Comparison of ENCODE assay signal across 38 mouse cellular contexts in the genomic region with DNA sequence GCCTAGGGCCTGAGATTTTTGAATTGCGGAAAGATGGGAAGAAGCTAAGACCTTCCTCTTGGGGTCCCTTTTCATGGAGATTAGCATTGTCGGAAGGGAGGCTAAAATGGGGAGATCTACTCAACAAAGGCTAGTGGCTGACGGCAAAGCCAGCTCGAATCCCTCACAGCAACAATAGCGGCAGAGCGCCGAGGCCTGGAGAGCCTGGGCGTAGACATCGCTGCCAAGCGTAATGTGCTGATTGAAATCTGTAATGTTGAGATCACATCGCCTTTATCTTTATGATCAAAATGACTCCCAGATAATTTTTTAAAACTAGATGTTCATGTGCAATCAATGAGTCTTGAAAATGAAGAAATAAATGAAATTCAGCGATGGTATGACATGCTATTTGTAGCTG. TPM values are rescaled to one million over a fixed set of nuclear protein-coding genes. Genes with fewer than 3 reads are reported as not detected.
A peak's percentile ranks its signal among the peaks of the same experiment; 100 is the strongest.
DNase-seq lines count a peak whose midpoint lies in the region; ATAC-seq and TF ChIP-seq lines count a peak whose summit lies in the region.
"Had no signal": no experiment of that assay in that cellular context is flagged by ENCODE, and none has a peak within 500 bp of the region (broad histone marks: within the 10 kb centered on the region; RNA-seq: fewer than 3 reads in every experiment).

No protein-coding gene starts in this region.

- H3K27ac ChIP-seq in embryonic facial prominence, embryonic 15.5 days (replicated peaks) = no peak overlapping the region
- H3K27ac ChIP-seq in embryonic facial prominence, embryonic 10.5 days (replicated peaks) = no peak overlapping the region
- no peak overlapping the region for H3K27ac ChIP-seq in limb, embryonic 10.5 days
- no peak overlapping the region for H3K27ac ChIP-seq in heart, embryonic 12.5 days (ENCODE audit: poor library complexity, severe bottlenecking)
- H3K27ac ChIP-seq: embryonic facial prominence, embryonic 12.5 days; forebrain, embryonic 10.5 days; heart, embryonic 10.5 days; hindbrain, embryonic 12.5 days; hindbrain, postnatal 0 days; intestine, embryonic 15.5 days; kidney, postnatal 0 days; liver, embryonic 15.5 days; stomach, postnatal 0 days had no signal

- H3K4me3 ChIP-seq in embryonic facial prominence, embryonic 15.5 days (replicated peaks) = peak overlapping the region; percentile 20; the same call in 1 of the 2 replicates
- no peak overlapping the region for H3K4me3 ChIP-seq in embryonic facial prominence, embryonic 10.5 days
- 0 out of 2 replicates have a peak overlapping the region, but pooled peaks have one; percentile 0 for H3K4me3 ChIP-seq in limb, embryonic 10.5 days
- peak overlapping the region; percentile 31 for H3K4me3 ChIP-seq in myocyte
- no peak overlapping the region for H3K4me3 ChIP-seq in heart, embryonic 12.5 days
- H3K4me3 ChIP-seq: embryonic facial prominence, embryonic 12.5 days; forebrain, embryonic 10.5 days; hindbrain, embryonic 12.5 days; liver, embryonic 15.5 days had no signal

- 2% methylated on average over 12 of the region's 12 CpGs for WGBS in embryonic facial prominence, embryonic 15.5 days
- under 1% methylated on average over 12 of the region's 12 CpGs for WGBS in embryonic facial prominence, embryonic 10.5 days
- under 1% methylated on average over 12 of the region's 12 CpGs for WGBS in limb, embryonic 10.5 days
- WGBS in heart, embryonic 12.5 days = under 1% methylated on average over 12 of the region's 12 CpGs

- no peak overlapping the region for H3K4me2 ChIP-seq in embryonic facial prominence, embryonic 15.5 days (replicated peaks)
- peak overlapping the region; percentile 72 for H3K4me2 ChIP-seq in myocyte (ENCODE audit: low read depth)
- no peak overlapping the region for H3K4me2 ChIP-seq in heart, embryonic 12.5 days
- H3K4me2 ChIP-seq: embryonic facial prominence, embryonic 12.5 days; hindbrain, embryonic 12.5 days; intestine, embryonic 15.5 days; liver, embryonic 15.5 days; lung, embryonic 14.5 days had no signal

- no peak overlapping the region for H3K9ac ChIP-seq in embryonic facial prominence, embryonic 15.5 days
- no peak overlapping the region for H3K9ac ChIP-seq in heart, embryonic 12.5 days
- H3K9ac ChIP-seq: embryonic facial prominence, embryonic 12.5 days; forebrain, postnatal 0 days; hindbrain, embryonic 12.5 days; intestine, embryonic 15.5 days; liver, embryonic 15.5 days; lung, embryonic 14.5 days had no signal

- DNase-seq in embryonic facial prominence, embryonic 10.5 days (ENCODE audit: low spot score) = no peak
- no peak for DNase-seq in limb, embryonic 10.5 days (ENCODE audit: low spot score)
- no peak for DNase-seq in layer of hippocampus, postnatal 10 days (ENCODE audit: low spot score in 2 of 2)
- DNase-seq in adrenal gland, postnatal 10 days = no peak
- DNase-seq: adrenal gland, postnatal 36 days; cerebellum, adult 2 months; cerebellum, postnatal 14 days; forebrain, postnatal 0 days; gastrocnemius, postnatal 10 days; heart, adult 11 months; heart, postnatal 36 days; kidney, adult 2 months; lung, postnatal 14 days; midbrain, embryonic 14.5 days; right cerebral cortex, postnatal 4 days; thymus, adult 18-20 months; thymus, postnatal 25 days had no signal

- no peak for ATAC-seq in embryonic facial prominence, embryonic 15.5 days (ENCODE audit: insufficient number of reproducible peaks, low FRiP score, low TSS enrichment, low read depth)
- no peak for ATAC-seq in heart, embryonic 12.5 days (ENCODE audit: insufficient number of reproducible peaks, low FRiP score)
- ATAC-seq: forebrain, postnatal 0 days; hindbrain, postnatal 0 days; intestine, embryonic 15.5 days had no signal

- H3K9me3 ChIP-seq in embryonic facial prominence, embryonic 15.5 days (replicated peaks) = no peaks in the 10 kb centered on the region
- no peaks in the 10 kb centered on the region for H3K9me3 ChIP-seq in embryonic facial prominence, embryonic 10.5 days
- H3K9me3 ChIP-seq in limb, embryonic 10.5 days (replicated peaks) = no peaks in the 10 kb centered on the region
- H3K9me3 ChIP-seq in heart, embryonic 12.5 days (replicated peaks) = no peaks in the 10 kb centered on the region
- H3K9me3 ChIP-seq: embryonic facial prominence, embryonic 12.5 days; forebrain, embryonic 10.5 days; heart, embryonic 10.5 days; hindbrain, embryonic 12.5 days; intestine, embryonic 15.5 days; liver, embryonic 15.5 days had no signal

- TF ChIP-seq POLR2A in myocyte (IDR thresholded peaks at IDR 0.05; ENCODE audit: insufficient read length, low read depth) = no peak

- H3ac ChIP-seq in myocyte (ENCODE audit: control insufficient read depth, insufficient read length) = no peak overlapping the region

- H3K27me3 ChIP-seq in embryonic facial prominence, embryonic 15.5 days = peaks cover 99% of the 10 kb centered on the region
- H3K27me3 ChIP-seq in embryonic facial prominence, embryonic 10.5 days (replicated peaks; ENCODE audit: low read depth, poor library complexity, severe bottlenecking) = peaks cover 100% of the 10 kb centered on the region
- peaks cover 100% of the 10 kb centered on the region for H3K27me3 ChIP-seq in limb, embryonic 10.5 days (ENCODE audit: low read depth, poor library complexity, severe bottlenecking)
- no peaks in the 10 kb centered on the region for H3K27me3 ChIP-seq in myocyte (ENCODE audit: control insufficient read depth, insufficient read depth, insufficient read length)
- H3K27me3 ChIP-seq in heart, embryonic 12.5 days (replicated peaks) = peaks cover 99% of the 10 kb centered on the region

- H3K79me2 ChIP-seq in myocyte (ENCODE audit: control insufficient read depth, insufficient read depth) = no peaks in the 10 kb centered on the region

- H3K36me3 ChIP-seq in embryonic facial prominence, embryonic 15.5 days = no peaks in the 10 kb centered on the region
- no peaks in the 10 kb centered on the region for H3K36me3 ChIP-seq in embryonic facial prominence, embryonic 10.5 days (replicated peaks)
- H3K36me3 ChIP-seq in limb, embryonic 10.5 days = no peaks in the 10 kb centered on the region
- no peaks in the 10 kb centered on the region for H3K36me3 ChIP-seq in myocyte (ENCODE audit: control insufficient read depth, insufficient read depth)
- H3K36me3 ChIP-seq in heart, embryonic 12.5 days = no peaks in the 10 kb centered on the region
- H3K36me3 ChIP-seq: embryonic facial prominence, embryonic 12.5 days; forebrain, embryonic 10.5 days; heart, embryonic 10.5 days; hindbrain, embryonic 12.5 days; intestine, embryonic 15.5 days; liver, embryonic 15.5 days had no signal

- peaks cover 8% of the 10 kb centered on the region; the same call in 1 of the 2 replicates for H3K4me1 ChIP-seq in embryonic facial prominence, embryonic 15.5 days
- no peaks in the 10 kb centered on the region; the same call in 1 of the 2 replicates for H3K4me1 ChIP-seq in embryonic facial prominence, embryonic 10.5 days
- peaks cover 36% of the 10 kb centered on the region for H3K4me1 ChIP-seq in limb, embryonic 10.5 days
- H3K4me1 ChIP-seq in heart, embryonic 12.5 days (replicated peaks) = 0 out of 2 replicates have a peak, but pooled peaks cover 5% of the 10 kb centered on the region
- H3K4me1 ChIP-seq: embryonic facial prominence, embryonic 12.5 days; hindbrain, embryonic 12.5 days had no signal

RNA-seq across cellular contexts. Expression of gene Hoxc12, which starts 2.1 kb away (rescaled TPM):
- polyA plus RNA-seq in embryonic facial prominence, embryonic 15.5 days (2015; fragmentation: Nextera tagmentation; extraction: Ambion mirVana) = 0.21 TPM in 1 of 2 replicates, not detected in the other
- polyA plus RNA-seq in embryonic facial prominence, embryonic 10.5 days (2016; fragmentation: Nextera tagmentation; extraction: Ambion mirVana) = not detected in 2 replicates
- polyA plus RNA-seq in limb, embryonic 10.5 days (2016; fragmentation: Nextera tagmentation; extraction: Ambion mirVana) = 0.36 TPM in 1 of 2 replicates, not detected in the other
- polyA plus RNA-seq in myocyte (2012; fragmentation: generic; extraction: Trizol) = 5.6 TPM
- total RNA-seq in layer of hippocampus, postnatal 10 days (2021) = not detected
- not detected for total RNA-seq in adrenal gland, postnatal 10 days (2021)
- polyA plus RNA-seq in heart, embryonic 12.5 days (2016; fragmentation: Nextera tagmentation; extraction: Ambion mirVana) = not detected in 2 replicates
- total RNA-seq: adrenal gland, adult 18-20 months; adrenal gland, postnatal 36 days; forebrain, postnatal 0 days; gastrocnemius, postnatal 10 days; heart, postnatal 36 days; hindbrain, postnatal 0 days; layer of hippocampus, adult 8-10 months; left cerebral cortex, postnatal 14 days; liver, adult 2 months; monocyte, adult 5-6 weeks had no signal
- polyA plus RNA-seq: cerebellum, adult 2 months; cortical plate, adult 2 months; embryonic facial prominence, embryonic 12.5 days; forebrain, embryonic 10.5 days; forebrain, postnatal 0 days; heart, embryonic 10.5 days; heart, embryonic 16.5 days; hindbrain, embryonic 12.5 days; hindbrain, postnatal 0 days; intestine, embryonic 15.5 days; kidney, adult 2 months; kidney, postnatal 0 days; liver, adult 2 months; liver, embryonic 15.5 days; lung, embryonic 14.5 days; midbrain, embryonic 14.5 days; spleen, adult 2 months; stomach, postnatal 0 days had no signal

RNA-seq across cellular contexts. Expression of gene Hoxc13, which starts 13.5 kb away (rescaled TPM):
- polyA plus RNA-seq in embryonic facial prominence, embryonic 15.5 days (2015; fragmentation: Nextera tagmentation; extraction: Ambion mirVana) = 4.0 and 5.2 TPM in 2 replicates
- 0.08 TPM in 1 of 2 replicates, not detected in the other for polyA plus RNA-seq in embryonic facial prominence, embryonic 10.5 days (2016; fragmentation: Nextera tagmentation; extraction: Ambion mirVana)
- polyA plus RNA-seq in limb, embryonic 10.5 days (2016; fragmentation: Nextera tagmentation; extraction: Ambion mirVana) = 0.51 and 1.2 TPM in 2 replicates
- polyA plus RNA-seq in myocyte (2012; fragmentation: generic; extraction: Trizol) = 5.8 TPM
- not detected for total RNA-seq in layer of hippocampus, postnatal 10 days (2021)
- not detected for total RNA-seq in adrenal gland, postnatal 10 days (2021)
- 0.18 TPM in 1 of 2 replicates, not detected in the other for polyA plus RNA-seq in heart, embryonic 12.5 days (2016; fragmentation: Nextera tagmentation; extraction: Ambion mirVana)
- total RNA-seq: adrenal gland, adult 18-20 months; adrenal gland, postnatal 36 days; forebrain, postnatal 0 days; gastrocnemius, postnatal 10 days; heart, postnatal 36 days; hindbrain, postnatal 0 days; layer of hippocampus, adult 8-10 months; left cerebral cortex, postnatal 14 days; liver, adult 2 months; monocyte, adult 5-6 weeks had no signal
- polyA plus RNA-seq: cerebellum, adult 2 months; cortical plate, adult 2 months; forebrain, embryonic 10.5 days; forebrain, postnatal 0 days; heart, embryonic 10.5 days; heart, embryonic 16.5 days; hindbrain, postnatal 0 days; intestine, embryonic 15.5 days; kidney, adult 2 months; liver, adult 2 months; liver, embryonic 15.5 days; lung, embryonic 14.5 days; midbrain, embryonic 14.5 days; spleen, adult 2 months; stomach, postnatal 0 days had no signal

RNA-seq across cellular contexts. Expression of gene Hoxc11, which starts 19.8 kb away (rescaled TPM):
- not detected in 2 replicates for polyA plus RNA-seq in embryonic facial prominence, embryonic 15.5 days (2015; fragmentation: Nextera tagmentation; extraction: Ambion mirVana)
- polyA plus RNA-seq in embryonic facial prominence, embryonic 10.5 days (2016; fragmentation: Nextera tagmentation; extraction: Ambion mirVana) = not detected in 2 replicates
- polyA plus RNA-seq in limb, embryonic 10.5 days (2016; fragmentation: Nextera tagmentation; extraction: Ambion mirVana) = 2.4 and 4.7 TPM in 2 replicates
- polyA plus RNA-seq in myocyte (2012; fragmentation: generic; extraction: Trizol) = 20.5 TPM
- total RNA-seq in layer of hippocampus, postnatal 10 days (2021) = not detected
- total RNA-seq in adrenal gland, postnatal 10 days (2021) = under 1 TPM in 1 of 2 experiments, not detected in 1; 0.15 TPM
- polyA plus RNA-seq in heart, embryonic 12.5 days (2016; fragmentation: Nextera tagmentation; extraction: Ambion mirVana) = not detected in 2 replicates
- total RNA-seq: adrenal gland, adult 18-20 months; adrenal gland, postnatal 36 days; forebrain, postnatal 0 days; heart, postnatal 36 days; hindbrain, postnatal 0 days; layer of hippocampus, adult 8-10 months; left cerebral cortex, postnatal 14 days; liver, adult 2 months; monocyte, adult 5-6 weeks had no signal
- polyA plus RNA-seq: cerebellum, adult 2 months; cortical plate, adult 2 months; embryonic facial prominence, embryonic 12.5 days; forebrain, embryonic 10.5 days; forebrain, postnatal 0 days; heart, embryonic 10.5 days; heart, embryonic 16.5 days; hindbrain, embryonic 12.5 days; hindbrain, postnatal 0 days; intestine, embryonic 15.5 days; liver, adult 2 months; liver, embryonic 15.5 days; lung, embryonic 14.5 days; midbrain, embryonic 14.5 days; spleen, adult 2 months; stomach, postnatal 0 days had no signal

RNA-seq across cellular contexts. Expression of gene Hoxc10, which starts 32.2 kb away (rescaled TPM):
- polyA plus RNA-seq in embryonic facial prominence, embryonic 15.5 days (2015; fragmentation: Nextera tagmentation; extraction: Ambion mirVana) = not detected in 2 replicates
- not detected in 2 replicates for polyA plus RNA-seq in embryonic facial prominence, embryonic 10.5 days (2016; fragmentation: Nextera tagmentation; extraction: Ambion mirVana)
- 21.4 and 51.4 TPM in 2 replicates for polyA plus RNA-seq in limb, embryonic 10.5 days (2016; fragmentation: Nextera tagmentation; extraction: Ambion mirVana)
- polyA plus RNA-seq in myocyte (2012; fragmentation: generic; extraction: Trizol) = 43.5 TPM
- not detected for total RNA-seq in layer of hippocampus, postnatal 10 days (2021)
- total RNA-seq in adrenal gland, postnatal 10 days (2021) = 1 to 10 TPM in 1 of 2 experiments, under 1 TPM in 1; 0.94 to 1.4 TPM
- not detected in 2 replicates for polyA plus RNA-seq in heart, embryonic 12.5 days (2016; fragmentation: Nextera tagmentation; extraction: Ambion mirVana)
- total RNA-seq: forebrain, postnatal 0 days; heart, postnatal 36 days; hindbrain, postnatal 0 days; layer of hippocampus, adult 8-10 months; left cerebral cortex, postnatal 14 days; liver, adult 2 months; monocyte, adult 5-6 weeks had no signal
- polyA plus RNA-seq: cerebellum, adult 2 months; cortical plate, adult 2 months; embryonic facial prominence, embryonic 12.5 days; forebrain, embryonic 10.5 days; forebrain, postnatal 0 days; heart, embryonic 16.5 days; hindbrain, embryonic 12.5 days; hindbrain, postnatal 0 days; liver, adult 2 months; liver, embryonic 15.5 days; lung, embryonic 14.5 days; midbrain, embryonic 14.5 days; spleen, adult 2 months; stomach, postnatal 0 days had no signal

RNA-seq across cellular contexts. Expression of gene Hoxc5, which starts 32.8 kb away (rescaled TPM):
- 2.0 and 2.1 TPM in 2 replicates for polyA plus RNA-seq in embryonic facial prominence, embryonic 15.5 days (2015; fragmentation: Nextera tagmentation; extraction: Ambion mirVana)
- polyA plus RNA-seq in embryonic facial prominence, embryonic 10.5 days (2016; fragmentation: Nextera tagmentation; extraction: Ambion mirVana) = 0.07 and 0.18 TPM in 2 replicates
- 10.6 and 12.7 TPM in 2 replicates for polyA plus RNA-seq in limb, embryonic 10.5 days (2016; fragmentation: Nextera tagmentation; extraction: Ambion mirVana)
- polyA plus RNA-seq in myocyte (2012; fragmentation: generic; extraction: Trizol) = 1.2 TPM
- not detected for total RNA-seq in layer of hippocampus, postnatal 10 days (2021)
- total RNA-seq in adrenal gland, postnatal 10 days (2021) = 1 to 10 TPM; 5.5 to 6.9 TPM
- polyA plus RNA-seq in heart, embryonic 12.5 days (2016; fragmentation: Nextera tagmentation; extraction: Ambion mirVana) = 0.38 and 0.39 TPM in 2 replicates
- total RNA-seq: forebrain, postnatal 0 days; heart, postnatal 36 days; layer of hippocampus, adult 8-10 months; left cerebral cortex, postnatal 14 days; monocyte, adult 5-6 weeks had no signal
- polyA plus RNA-seq: cortical plate, adult 2 months; forebrain, embryonic 10.5 days; forebrain, postnatal 0 days; liver, adult 2 months had no signal

Comparison
In these comparisons a context has a peak if more than half of its experiments do, and no peak if none do; other contexts are left out.
1. H3K4me3 ChIP-seq: peak in embryonic facial prominence, embryonic 15.5 days (single experiment), limb, embryonic 10.5 days (single experiment) and myocyte (single experiment); none in embryonic facial prominence, embryonic 10.5 days (single experiment) and heart, embryonic 12.5 days (single experiment).